Mouse (Mus musculus) E14TG2a.4 (cell line): ENCODE measurements around the gene Il21r.

Experiments
- CTCF ChIP-seq: conservative IDR thresholded peaks from 2 replicates; pipeline ENCODE4 v1.5.1; 2014; ENCODE audit warnings: low read length
- NANOG ChIP-seq: IDR thresholded peaks from 2 replicates; pipeline ENCODE4 v1.6.1; 2014; ENCODE audit warnings: borderline replicate concordance, low read length, mixed read lengths
- POU5F1 ChIP-seq: IDR thresholded peaks from 2 replicates; pipeline ENCODE4 v1.6.1; 2014; ENCODE audit warnings: low read length, borderline replicate concordance

DNA sequence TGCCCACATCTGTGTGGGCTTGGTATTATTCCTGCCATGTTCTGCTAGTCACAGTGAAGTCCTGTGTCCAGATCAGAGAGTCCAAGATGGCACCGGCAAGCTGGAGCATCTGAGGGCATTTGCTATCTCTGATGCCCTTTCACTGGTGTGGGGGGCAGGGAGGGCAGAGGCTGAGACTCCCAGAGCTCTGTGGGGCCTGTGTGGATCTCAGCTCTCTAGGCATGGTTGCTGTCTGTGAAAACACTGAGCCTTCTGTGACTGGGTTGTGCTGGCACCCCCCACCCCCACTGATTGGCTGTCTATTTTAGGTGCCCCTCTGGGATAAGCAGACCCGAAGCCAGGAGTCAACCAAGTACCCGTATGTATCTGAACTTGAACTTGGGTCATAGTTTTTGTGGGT is 28.4 kb upstream of the Il21r start:
- TF ChIP-seq CTCF, result no peak
- TF ChIP-seq POU5F1, result no peak
- TF ChIP-seq NANOG, result no peak
